Mouse (Mus musculus) midbrain, postnatal 0 days (tissue): Measurements from ENCODE around the gene St3gal3. TPM values are rescaled to one million over a fixed set of nuclear protein-coding genes. Genes with fewer than 3 reads are reported as not detected.

Experiments
- ATAC-seq: fragments of 200-750 bp; cut with Nextera tagmentation; 2 replicates; pipeline ENCODE4 v1.8.0; 2017; ENCODE audit warnings: moderate number of reproducible peaks, mild to moderate bottlenecking, moderate TSS enrichment, moderate library complexity; ENCODE audit not compliant: low FRiP score
- DNase-seq: peaks from one replicate; pipeline ENCODE4 v3.0.0-alpha.2; 2015; ENCODE audit warnings: low spot score
- H3K27ac ChIP-seq: fragments of 300-500 bp; sonication (generic); 2 replicates; pipeline ENCODE4 v1.5.1; 2014; ENCODE audit warnings: low read depth, mild to moderate bottlenecking, low read length, mixed read lengths
- H3K27me3 ChIP-seq: fragments of 300-500 bp; sonication (generic); 2 replicates; pipeline ENCODE4 v1.6.1; 2014; ENCODE audit warnings: low read length, control low read depth, mixed read lengths; ENCODE audit not compliant: insufficient read depth
- H3K36me3 ChIP-seq: fragments of 300-500 bp; sonication (generic); 2 replicates; pipeline ENCODE4 v1.6.1; 2014; ENCODE audit warnings: low read length, control low read depth, mixed read lengths; ENCODE audit not compliant: insufficient read depth
- H3K4me1 ChIP-seq: fragments of 300-500 bp; sonication (generic); 2 replicates; pipeline ENCODE4 v1.6.1; 2014; ENCODE audit warnings: mild to moderate bottlenecking, control low read depth, antibody characterized with exemption, low read length, mixed read lengths; ENCODE audit not compliant: insufficient read depth
- H3K4me2 ChIP-seq: fragments of 300-500 bp; sonication (generic); 2 replicates; pipeline ENCODE4 v1.6.1; 2014; ENCODE audit warnings: low read depth, mild to moderate bottlenecking, low read length, mixed read lengths; ENCODE audit not compliant: poor library complexity, severe bottlenecking
- H3K4me3 ChIP-seq: fragments of 300-500 bp; sonication (generic); 2 replicates; pipeline ENCODE4 v1.5.1; 2014; ENCODE audit warnings: low read depth, mild to moderate bottlenecking, low read length, moderate library complexity
- H3K9ac ChIP-seq: fragments of 300-500 bp; sonication (generic); replicated peaks from 2 replicates; pipeline ENCODE4 v1.6.1; 2014; ENCODE audit warnings: mild to moderate bottlenecking, low read length, moderate library complexity, mixed read lengths; ENCODE audit not compliant: poor library complexity, severe bottlenecking
- H3K9me3 ChIP-seq: fragments of 300-500 bp; sonication (generic); 2 replicates; pipeline ENCODE4 v1.6.1; 2016; ENCODE audit warnings: low read length, control low read depth
- CTCF ChIP-seq: IDR thresholded peaks from 2 replicates; pipeline ENCODE4 v1.5.1; 2016; ENCODE audit warnings: antibody characterized with exemption, mild to moderate bottlenecking
- WGBS: fragments of 180-500 bp; shearing (Covaris S2); extraction: QIAGEN DNeasy Blood & Tissue Kit; methylation state at CpG from one replicate; pipeline ENCODE4 v1.1.7; 2014; 5-methylcytosine and 5-hydroxymethylcytosine counted together
- polyA plus RNA-seq: library from polyadenylated mRNA; unstranded; fragments of >200 nt; fragmentation: Nextera tagmentation; extraction: Ambion mirVana; gene quantifications from 2 replicates; pipeline ENCODE4 v1.2.1, GENCODE M21; 2015
- total RNA-seq: library from RNA; depleted of rRNA; stranded (reverse); fragments of >200 nt; gene quantifications from 2 replicates; pipeline ENCODE4 v1.2.3, GENCODE M21; 2014

St3gal3 gene
- total and polyA plus RNA-seq, 2 experiments from 2014 or later: 10.7 to 46.3 TPM

DNA sequence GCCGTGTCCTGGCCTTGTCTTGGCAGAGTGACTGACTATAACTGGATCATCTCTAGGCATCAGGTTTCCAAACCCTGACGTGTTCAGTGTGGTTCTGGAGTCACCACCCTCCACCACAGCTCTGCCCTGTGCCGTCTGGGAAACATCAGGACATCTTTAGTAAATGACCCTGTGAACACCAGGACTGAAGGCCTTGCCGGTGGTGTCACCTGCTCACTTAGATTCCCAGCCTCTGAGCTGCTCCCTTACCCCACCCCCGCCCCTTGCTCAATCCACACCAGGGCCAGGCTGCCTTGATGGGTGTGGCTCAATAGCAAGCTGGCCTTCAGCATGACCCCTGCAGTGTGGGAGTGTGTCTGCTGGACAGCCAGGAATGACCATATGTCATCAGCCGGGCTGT, 119.1 kb downstream of the St3gal3 start:
- DNase-seq (peak; percentile 19), ATAC-seq (no peak)
- 72% methylated on average over 6 of the region's 6 CpGs for WGBS

DNA sequence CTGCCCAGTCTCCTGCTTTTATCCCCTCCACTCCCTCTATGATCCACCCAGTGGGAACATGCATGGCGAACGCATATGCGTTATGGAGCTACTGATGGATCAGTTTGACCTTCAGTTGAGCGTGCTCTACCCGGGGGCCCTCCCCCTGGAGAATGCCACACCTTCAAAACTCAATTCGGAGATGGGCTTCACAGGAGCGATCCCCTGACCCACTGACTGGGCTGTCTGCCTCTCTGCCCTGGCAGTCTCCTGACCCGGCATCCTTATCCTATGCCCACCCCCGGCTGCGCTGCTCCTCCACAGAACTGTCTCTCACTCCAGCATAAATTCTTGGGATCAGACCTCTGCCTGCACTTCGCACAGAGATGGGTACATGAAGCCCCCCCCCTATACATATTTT, 119.6 kb downstream of the St3gal3 start:
- no peak overlapping the region for H3K4me2 ChIP-seq
- no peak overlapping the region for H3K4me3 ChIP-seq
- no peak overlapping the region for H3K9ac ChIP-seq
- no peaks in the 10 kb centered on the region for H3K4me1 ChIP-seq
- no peak for TF ChIP-seq CTCF
- no peak overlapping the region for H3K27ac ChIP-seq
- H3K36me3 ChIP-seq: no peaks in the 10 kb centered on the region
- no peak for ATAC-seq
- H3K27me3 ChIP-seq: no peaks in the 10 kb centered on the region
- H3K9me3 ChIP-seq: no peaks in the 10 kb centered on the region
- 97% methylated on average over 11 of the region's 11 CpGs for WGBS
- no peak for DNase-seq

More for the DNA sequence above, 119.1 kb downstream of the St3gal3 start:
- no peak overlapping the region for H3K4me2 ChIP-seq
- H3K27me3 ChIP-seq: no peaks in the 10 kb centered on the region
- H3K4me3 ChIP-seq: no peak overlapping the region
- TF ChIP-seq CTCF: no peak
- H3K9me3 ChIP-seq: no peaks in the 10 kb centered on the region
- no peaks in the 10 kb centered on the region for H3K36me3 ChIP-seq
- H3K27ac ChIP-seq: no peak overlapping the region
- no peaks in the 10 kb centered on the region for H3K4me1 ChIP-seq
- H3K9ac ChIP-seq: no peak overlapping the region

DNA sequence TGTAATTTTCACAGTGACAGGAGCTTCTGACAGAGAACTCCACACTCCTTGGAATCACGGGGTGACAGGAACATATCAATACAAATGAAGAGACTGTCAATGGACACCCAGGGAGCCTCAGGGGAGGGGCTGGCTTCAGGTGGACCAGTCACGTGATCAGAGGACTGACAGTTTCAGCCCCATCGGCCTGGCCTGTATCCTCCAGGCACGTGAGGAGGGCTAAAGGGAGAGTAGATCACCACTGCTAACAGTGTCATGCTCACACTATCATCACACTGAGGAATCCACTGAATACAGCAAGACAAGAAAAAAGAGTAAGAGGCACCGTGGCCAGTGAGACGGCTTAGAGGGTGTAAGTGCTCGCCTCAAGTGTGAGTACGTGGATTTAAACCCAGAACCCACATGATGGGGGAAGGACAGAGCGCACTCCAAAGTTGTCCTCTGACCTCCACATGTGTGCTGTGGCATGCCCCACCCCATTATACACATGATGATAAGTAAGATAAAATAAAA, 124.0 kb downstream of the St3gal3 start:
- WGBS: 87% methylated on average over 9 of the region's 9 CpGs
- ATAC-seq: no peak
- H3K27me3 ChIP-seq: no peaks in the 10 kb centered on the region

DNA sequence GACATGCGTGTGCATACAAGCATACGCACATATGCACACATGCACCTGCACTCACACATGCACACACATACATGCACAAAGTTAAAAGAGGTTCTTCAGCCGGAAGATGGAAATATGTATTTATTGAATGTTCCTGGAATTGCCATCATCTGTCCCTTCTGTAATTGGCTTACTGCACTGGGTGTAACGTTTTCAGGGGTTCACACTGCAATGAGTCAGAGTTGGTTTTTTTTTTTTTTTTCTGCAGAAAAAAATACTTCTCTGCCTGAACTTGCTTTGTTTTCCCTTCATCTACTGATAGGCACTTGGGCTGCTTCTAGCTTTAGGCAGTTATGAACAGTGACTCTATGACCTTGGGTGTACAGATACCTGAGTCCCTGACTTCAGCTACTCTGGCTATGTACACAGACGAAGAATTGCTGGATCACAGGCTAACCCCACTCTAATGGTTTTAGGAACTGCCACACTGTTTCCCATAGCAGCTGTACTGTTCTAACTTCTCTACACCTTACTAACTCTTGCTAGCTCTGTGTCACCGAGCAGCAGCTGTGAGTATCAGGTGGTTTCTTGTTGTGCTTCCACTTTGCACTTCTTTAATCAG, 126.2 kb downstream of the St3gal3 start:
- no peak for ATAC-seq
- H3K27me3 ChIP-seq: no peaks in the 10 kb centered on the region
- no peak overlapping the region for H3K9ac ChIP-seq
- H3K4me3 ChIP-seq: no peak overlapping the region
- H3K4me1 ChIP-seq: no peaks in the 10 kb centered on the region
- no peaks in the 10 kb centered on the region for H3K9me3 ChIP-seq
- no peak for DNase-seq
- H3K27ac ChIP-seq: no peak overlapping the region
- TF ChIP-seq CTCF: no peak
- H3K36me3 ChIP-seq: no peaks in the 10 kb centered on the region
- no peak overlapping the region for H3K4me2 ChIP-seq
- WGBS: 81% methylated on average over 6 of the region's 6 CpGs

More for the DNA sequence above, 124.0 kb downstream of the St3gal3 start:
- no peaks in the 10 kb centered on the region for H3K9me3 ChIP-seq
- no peak overlapping the region for H3K4me3 ChIP-seq
- TF ChIP-seq CTCF: no peak
- no peaks in the 10 kb centered on the region for H3K36me3 ChIP-seq
- no peaks in the 10 kb centered on the region for H3K4me1 ChIP-seq
- H3K27ac ChIP-seq: no peak overlapping the region
- DNase-seq: no peak
- H3K4me2 ChIP-seq: no peak overlapping the region
- H3K9ac ChIP-seq: no peak overlapping the region

DNA sequence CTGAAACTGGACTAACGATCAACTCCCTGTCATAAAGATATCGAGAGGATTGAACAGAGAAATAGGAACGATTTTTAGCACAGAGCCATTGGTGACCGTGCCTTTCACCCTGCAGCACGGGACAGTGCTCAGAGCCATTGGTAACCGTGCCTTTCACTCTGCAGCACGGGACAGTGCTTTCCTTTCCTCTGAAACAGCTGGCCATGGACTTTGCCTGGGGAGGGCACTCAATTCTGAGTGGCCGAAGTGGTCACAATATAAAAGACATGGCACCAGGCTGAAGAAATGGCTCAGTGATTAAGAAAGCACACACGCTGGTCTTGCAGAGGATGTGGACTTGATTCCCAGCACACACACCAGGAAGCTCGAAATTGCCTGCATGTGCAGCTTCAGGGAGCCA, 133.4 kb downstream of the St3gal3 start:
- peaks cover 10% of the 10 kb centered on the region for H3K4me1 ChIP-seq
- no peak overlapping the region for H3K27ac ChIP-seq
- no peak overlapping the region for H3K4me2 ChIP-seq
- H3K36me3 ChIP-seq: no peaks in the 10 kb centered on the region
- TF ChIP-seq CTCF: no peak
- ATAC-seq: no peak
- no peak overlapping the region for H3K4me3 ChIP-seq
- H3K9ac ChIP-seq: no peak overlapping the region
- 73% methylated on average over 10 of the region's 10 CpGs for WGBS
- no peaks in the 10 kb centered on the region for H3K27me3 ChIP-seq
- H3K9me3 ChIP-seq: no peaks in the 10 kb centered on the region
- DNase-seq: no peak

DNA sequence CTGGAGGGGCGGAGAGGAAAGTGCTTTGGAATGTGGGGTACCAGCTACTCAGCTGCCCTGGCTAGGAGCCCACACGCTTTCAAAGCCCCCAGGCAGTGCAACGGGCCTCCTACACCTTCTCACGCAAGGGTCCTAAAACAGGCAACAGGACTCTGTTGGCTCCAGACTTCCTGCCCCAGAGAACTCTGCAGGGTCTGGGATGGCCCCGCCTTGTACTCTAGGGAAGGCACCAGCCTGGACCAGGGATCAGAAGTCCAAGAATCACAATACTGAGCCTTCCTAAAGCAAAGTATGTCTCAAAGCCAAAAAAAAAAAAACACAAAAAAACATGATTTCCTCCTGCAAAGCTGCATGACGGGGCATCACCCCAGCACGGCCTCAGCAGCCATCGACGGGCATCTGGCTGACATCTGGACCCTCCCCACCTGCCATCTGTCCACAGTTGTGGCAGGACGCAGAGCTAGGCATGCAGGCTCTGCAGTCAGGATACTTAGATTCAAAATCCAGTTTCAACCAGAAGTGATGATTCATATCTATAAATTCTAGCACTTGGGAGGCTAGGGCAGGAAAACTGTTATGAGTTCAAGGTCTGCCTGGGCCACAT, 134.0 kb downstream of the St3gal3 start:
- TF ChIP-seq CTCF: no peak
- Histone ChIP-seq H3K4me3 (no peak overlapping the region), H3K4me2 (no peak overlapping the region), H3K4me1 (peaks cover 10% of the 10 kb centered on the region), H3K36me3 (no peaks in the 10 kb centered on the region), H3K9ac (no peak overlapping the region), H3K9me3 (no peaks in the 10 kb centered on the region), H3K27me3 (no peaks in the 10 kb centered on the region), H3K27ac (no peak overlapping the region)
- 77% methylated on average over 10 of the region's 10 CpGs for WGBS
- ATAC-seq: no peak
- DNase-seq: no peak
